Mouse (Mus musculus) liver, postnatal 0 days (tissue): ENCODE measurements around the gene Dnase1l3.

Experiments used
- CTCF ChIP-seq: sonication (generic); IDR thresholded peaks from 2 replicates; pipeline ENCODE4 v1.5.1; 2016; ENCODE audit warnings: antibody characterized with exemption, low read depth
- EP300 ChIP-seq: IDR thresholded peaks from 2 replicates; pipeline ENCODE4 v1.6.1; 2016; ENCODE audit warnings: antibody characterized with exemption, low read depth, mild to moderate bottlenecking

GRCm38 (mm10) chr14:7919309-7919708 lies 75.1 kb downstream of the Dnase1l3 start:
- TF ChIP-seq CTCF (no peak), EP300 (no peak)
